ENCODE assay signal across 24 mouse cellular contexts in the genomic region with DNA sequence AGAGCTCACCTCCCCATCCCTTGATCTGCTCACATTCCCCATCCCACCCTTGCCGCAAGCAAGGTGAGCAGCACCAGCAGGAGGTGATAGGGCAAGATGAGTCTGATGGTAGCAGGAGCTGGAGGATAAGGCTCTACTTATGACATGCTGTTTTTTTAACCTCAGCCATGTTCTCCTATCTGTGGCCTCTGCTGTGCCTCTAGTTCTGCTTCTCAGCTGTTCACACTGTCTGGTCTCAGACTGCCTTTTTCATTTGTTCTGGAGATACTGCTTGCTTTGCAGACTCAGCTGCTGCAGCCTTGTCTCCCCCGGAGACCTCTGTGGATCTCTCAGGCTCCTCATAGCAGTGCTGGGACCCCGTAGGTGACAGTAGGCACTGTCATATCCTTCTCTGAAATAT. TPM values are rescaled to one million over a fixed set of nuclear protein-coding genes. Genes with fewer than 3 reads are reported as not detected.
DNase-seq lines count a peak whose midpoint lies in the region; ATAC-seq and TF ChIP-seq lines count a peak whose summit lies in the region.
"Had no signal": no experiment of that assay in that cellular context is flagged by ENCODE, and none has a peak within 500 bp of the region (broad histone marks: within the 10 kb centered on the region; RNA-seq: fewer than 3 reads in every experiment).

No protein-coding gene starts in this region.

- no peaks in the 10 kb centered on the region for H3K79me2 ChIP-seq in MEL (ENCODE audit: control insufficient read depth, insufficient read depth, low read length, poor library complexity)
- no peaks in the 10 kb centered on the region for H3K79me2 ChIP-seq in myocyte (ENCODE audit: control insufficient read depth, insufficient read depth)

- TF ChIP-seq POLR2A in MEL (IDR thresholded peaks at IDR 0.05; ENCODE audit: control insufficient read depth in 1 of 2, insufficient read depth in 1 of 2, low read depth in 1 of 2, low read length in 2 of 2, poor library complexity in 1 of 2) (no peak), myocyte (IDR thresholded peaks at IDR 0.05; ENCODE audit: insufficient read length, low read depth) (no peak)

- no peak overlapping the region for H3K27ac ChIP-seq in liver, embryonic 14.5 days
- H3K27ac ChIP-seq in liver, embryonic 11.5 days (ENCODE audit: low read depth, low read length): no peak overlapping the region
- H3K27ac ChIP-seq in MEL (ENCODE audit: control insufficient read depth, low read depth, low read length): no peak overlapping the region

- TF ChIP-seq CTCF in liver, embryonic 14.5 days (IDR thresholded peaks at IDR 0.05; ENCODE audit: low read depth): no peak
- TF ChIP-seq CTCF in MEL (IDR thresholded peaks at IDR 0.05 in 2 of 3, conservative IDR thresholded peaks at IDR 0.05 in 1 of 3; ENCODE audit: control insufficient read depth in 1 of 3, insufficient read depth in 1 of 3, low read depth in 2 of 3, low read length in 3 of 3, poor library complexity in 1 of 3, severe bottlenecking in 1 of 3): no peak

- no peak for TF ChIP-seq RAD21 in MEL (IDR thresholded peaks at IDR 0.05; ENCODE audit: low read depth, low read length)

- H3K9ac ChIP-seq in liver, embryonic 14.5 days (replicated peaks): no peak overlapping the region
- no peak overlapping the region for H3K9ac ChIP-seq in liver, embryonic 11.5 days (ENCODE audit: low read depth, low read length)
- H3K9ac ChIP-seq in MEL (ENCODE audit: control insufficient read depth, low read depth, low read length, poor library complexity, severe bottlenecking): no peak overlapping the region

- no peak overlapping the region for H3ac ChIP-seq in myocyte (ENCODE audit: control insufficient read depth, insufficient read length)

- no peaks in the 10 kb centered on the region for H3K9me3 ChIP-seq in liver, embryonic 14.5 days (ENCODE audit: control insufficient read depth, low read length)
- no peaks in the 10 kb centered on the region for H3K9me3 ChIP-seq in liver, embryonic 11.5 days (ENCODE audit: control insufficient read depth, low read length)
- no peaks in the 10 kb centered on the region for H3K9me3 ChIP-seq in MEL (replicated peaks; ENCODE audit: insufficient read depth, low read length)
- H3K9me3 ChIP-seq: G1E had no signal

- H3K27me3 ChIP-seq in liver, embryonic 14.5 days (ENCODE audit: control insufficient read depth, insufficient read depth, low read length): no peaks in the 10 kb centered on the region
- no peaks in the 10 kb centered on the region for H3K27me3 ChIP-seq in liver, embryonic 11.5 days (replicated peaks; ENCODE audit: control insufficient read depth, insufficient read depth, low read length)
- no peaks in the 10 kb centered on the region for H3K27me3 ChIP-seq in MEL (ENCODE audit: control insufficient read depth in 1 of 2, insufficient read depth in 2 of 2, low read length in 2 of 2)
- H3K27me3 ChIP-seq in myocyte (ENCODE audit: control insufficient read depth, insufficient read depth, insufficient read length): no peaks in the 10 kb centered on the region
- H3K27me3 ChIP-seq: CH12.LX, Patski had no signal

- no peak for DNase-seq in liver, embryonic 14.5 days (ENCODE audit: low read depth in 3 of 3, low spot score in 3 of 3)
- no peak for DNase-seq in liver, embryonic 11.5 days (ENCODE audit: low spot score)
- DNase-seq in MEL (ENCODE audit: low read depth, low spot score) (peak; percentile 68), MN1 (ENCODE audit: low spot score) (no peak)
- no peak for DNase-seq in heart, adult 8-10 months (ENCODE audit: low spot score)
- no peak for DNase-seq in thymus, postnatal 14 days
- DNase-seq: adrenal gland, adult 2 months; adrenal gland, adult 8-10 months; adrenal gland, postnatal 10 days; adrenal gland, postnatal 14 days; adrenal gland, postnatal 25 days; adrenal gland, postnatal 36 days; B cell, adult 2 months; cerebellum, adult 11 months; cerebellum, adult 11-12 months; cerebellum, adult 18-20 months; cerebellum, adult 2 months had no signal

- no peaks in the 10 kb centered on the region; the same call in 1 of the 2 replicates for H3K36me3 ChIP-seq in liver, embryonic 14.5 days (replicated peaks; ENCODE audit: control insufficient read depth, insufficient read depth, low read depth)
- H3K36me3 ChIP-seq in liver, embryonic 11.5 days (ENCODE audit: control insufficient read depth, insufficient read depth, low read length): peaks cover 2% of the 10 kb centered on the region; the same call in 1 of the 2 replicates
- H3K36me3 ChIP-seq in MEL (ENCODE audit: control insufficient read depth in 1 of 2, insufficient read depth in 2 of 2, low read length in 2 of 2): peaks cover 0 to 31% of the 10 kb centered on the region in 2 experiments; a peak in 3 of 4 replicates
- H3K36me3 ChIP-seq in myocyte (ENCODE audit: control insufficient read depth, insufficient read depth): peaks cover 18% of the 10 kb centered on the region

- H3K4me2 ChIP-seq in liver, embryonic 14.5 days (ENCODE audit: low read depth): no peak overlapping the region
- no peak overlapping the region for H3K4me2 ChIP-seq in liver, embryonic 11.5 days
- no peak overlapping the region for H3K4me2 ChIP-seq in myocyte (ENCODE audit: low read depth)

- 88% methylated on average over 3 of the region's 3 CpGs for WGBS in liver, embryonic 14.5 days (ENCODE audit: insufficient replicate concordance)
- 92% methylated on average over 3 of the region's 3 CpGs for WGBS in liver, embryonic 11.5 days

- no peaks in the 10 kb centered on the region for H3K4me1 ChIP-seq in liver, embryonic 14.5 days (replicated peaks; ENCODE audit: control insufficient read depth in 2 of 2, insufficient read depth in 2 of 2, low read length in 1 of 2)
- no peaks in the 10 kb centered on the region for H3K4me1 ChIP-seq in liver, embryonic 11.5 days (replicated peaks; ENCODE audit: control insufficient read depth, insufficient read depth, low read length)
- peaks cover 21 to 26% of the 10 kb centered on the region in 2 experiments for H3K4me1 ChIP-seq in MEL (ENCODE audit: control insufficient read depth in 1 of 2, insufficient read depth in 2 of 2, low read length in 2 of 2)

- no peak overlapping the region for H3K4me3 ChIP-seq in liver, embryonic 14.5 days (ENCODE audit: insufficient read depth in 1 of 2, low read depth in 2 of 2, low read length in 2 of 2)
- no peak overlapping the region for H3K4me3 ChIP-seq in liver, embryonic 11.5 days (ENCODE audit: low read depth, low read length)
- H3K4me3 ChIP-seq in MEL (ENCODE audit: control insufficient read depth in 1 of 2, insufficient read depth in 1 of 2, low read depth in 2 of 2, low read length in 2 of 2) (no peak overlapping the region), myocyte (no peak overlapping the region)

- TF ChIP-seq EP300 in liver, embryonic 14.5 days (IDR thresholded peaks at IDR 0.05; ENCODE audit: low read depth): no peak
- no peak for TF ChIP-seq EP300 in MEL (IDR thresholded peaks at IDR 0.05; ENCODE audit: low read depth in 1 of 2, low read length in 2 of 2)

- 0 out of 2 replicates have a peak, but pooled peaks have one; percentile 8 for ATAC-seq in liver, embryonic 14.5 days (ENCODE audit: insufficient read depth)
- ATAC-seq in liver, embryonic 11.5 days (replicated peaks; ENCODE audit: low FRiP score): no peak
- 0 out of 2 replicates have a peak, but pooled peaks have one; percentile 17 for ATAC-seq in erythroblast, adult 5-6 weeks (replicated peaks; ENCODE audit: low FRiP score, poor library complexity, severe bottlenecking)
- ATAC-seq: activated CD4-positive, CD25-positive, alpha-beta regulatory T cell, adult 4 months; CD4-positive, CD25-positive, alpha-beta regulatory T cell, adult 4 months; Patski had no signal

TF ChIP-seq in MEL, 35 proteins besides CTCF, POLR2A, EP300 and RAD21 (continues in another document):
- TF ChIP-seq MAX (IDR thresholded peaks at IDR 0.05; ENCODE audit: low read length): no peak

TF ChIP-seq in myocyte, 11 proteins besides CTCF, POLR2A, EP300 and RAD21 (continues in another document):
- TF ChIP-seq USF1 (IDR thresholded peaks at IDR 0.05; ENCODE audit: low read depth): no peak

RNA-seq across cellular contexts. Expression of a gene that starts 30.9 kb away (rescaled TPM):
- 5.7 and 9.2 TPM in 2 replicates for polyA plus RNA-seq in liver, embryonic 14.5 days (2012; rRNA removed)
- polyA plus RNA-seq in liver, embryonic 14.5 days (2014; fragmentation: Nextera tagmentation; extraction: Ambion mirVana): 6.2 and 6.7 TPM in 2 replicates
- 8.1 TPM in 2 replicates for polyA plus RNA-seq in liver, embryonic 11.5 days (2014; fragmentation: Nextera tagmentation; extraction: Ambion mirVana)
- 6.7 and 7.4 TPM in 2 replicates for total RNA-seq in MEL (2012; rRNA removed)
- polyA plus RNA-seq in MEL (2012; ENCODE audit: insufficient read depth in 1 of 2, insufficient read length in 2 of 2, low read depth in 1 of 2, low replicate concordance in 2 of 2, missing spikeins in 1 of 2) (10 to 100 TPM in 1 of 2 experiments, not detected in 1; 22.3 TPM), myocyte (2012; fragmentation: generic; extraction: Trizol) (16.3 TPM)
- 69.6 and 80.3 TPM in 2 replicates for total RNA-seq in erythroblast, adult 5-6 weeks (2015; ENCODE audit: low replicate concordance)
- total RNA-seq in erythroblast, adult 5-6 weeks (2017; ENCODE audit: low replicate concordance): 123 and 129 TPM in 2 replicates
- 10 to 100 TPM; 36.7 to 47.6 (median 39.5) TPM for total RNA-seq in heart, adult 8-10 months (2022)

RNA-seq across cellular contexts. Expression of a gene that starts 38.1 kb away (rescaled TPM):
- polyA plus RNA-seq in liver, embryonic 14.5 days (2012; rRNA removed): 2.7 and 4.0 TPM in 2 replicates
- 11.1 and 11.7 TPM in 2 replicates for polyA plus RNA-seq in liver, embryonic 14.5 days (2014; fragmentation: Nextera tagmentation; extraction: Ambion mirVana)
- 18.9 and 21.8 TPM in 2 replicates for polyA plus RNA-seq in liver, embryonic 11.5 days (2014; fragmentation: Nextera tagmentation; extraction: Ambion mirVana)
- total RNA-seq in MEL (2012; rRNA removed): 13.8 and 14.3 TPM in 2 replicates
- polyA plus RNA-seq in MEL (2012; ENCODE audit: insufficient read depth in 1 of 2, insufficient read length in 2 of 2, low read depth in 1 of 2, low replicate concordance in 2 of 2, missing spikeins in 1 of 2): 1 to 10 TPM in 1 of 2 experiments, not detected in 1; 7.9 TPM
- total RNA-seq in erythroblast, adult 5-6 weeks (2015; ENCODE audit: low replicate concordance): 23.6 and 27.4 TPM in 2 replicates
- total RNA-seq in erythroblast, adult 5-6 weeks (2017; ENCODE audit: low replicate concordance): 20.9 and 29.5 TPM in 2 replicates
- polyA plus RNA-seq in myocyte (2012; fragmentation: generic; extraction: Trizol): 8.2 TPM
- 1 to 10 TPM; 7.4 to 9.9 (median 8.2) TPM for total RNA-seq in heart, adult 8-10 months (2022)

RNA-seq across cellular contexts. Expression of a gene that starts 38.1 kb away (rescaled TPM):
- 0.02 and 0.03 TPM in 2 replicates for polyA plus RNA-seq in liver, embryonic 14.5 days (2012; rRNA removed)
- polyA plus RNA-seq in liver, embryonic 14.5 days (2014; fragmentation: Nextera tagmentation; extraction: Ambion mirVana): not detected in 2 replicates
- polyA plus RNA-seq in liver, embryonic 11.5 days (2014; fragmentation: Nextera tagmentation; extraction: Ambion mirVana): 0.10 TPM in 1 of 2 replicates, not detected in the other
- 0.08 TPM in 1 of 2 replicates, not detected in the other for total RNA-seq in MEL (2012; rRNA removed)
- under 1 TPM in 1 of 2 experiments, not detected in 1; 0.08 TPM for polyA plus RNA-seq in MEL (2012; ENCODE audit: insufficient read depth in 1 of 2, insufficient read length in 2 of 2, low read depth in 1 of 2, low replicate concordance in 2 of 2, missing spikeins in 1 of 2)
- 1.5 TPM in 1 of 2 replicates, not detected in the other for total RNA-seq in erythroblast, adult 5-6 weeks (2015; ENCODE audit: low replicate concordance)
- not detected in 2 replicates for total RNA-seq in erythroblast, adult 5-6 weeks (2017; ENCODE audit: low replicate concordance)
- not detected for polyA plus RNA-seq in myocyte (2012; fragmentation: generic; extraction: Trizol)
- total RNA-seq in heart, adult 8-10 months (2022): under 1 TPM in 2 of 4 experiments, not detected in 2; 0.22 TPM
- total RNA-seq: CH12.LX, G1E had no signal
- polyA plus RNA-seq: activated CD4-positive, CD25-positive, alpha-beta regulatory T cell, adult 4 months; CD4-positive, CD25-positive, alpha-beta regulatory T cell, adult 4 months; G1E had no signal
